Mouse (Mus musculus): ENCODE data around the gene Gm17662. TPM values are rescaled to one million over a fixed set of nuclear protein-coding genes. Genes with fewer than 3 reads are reported as not detected.

Gene Gm17662
- polyA plus RNA-seq, 1 experiment from 2014 or later = not detected

GRCm38 (mm10) chr4:104824381-104825077 is 32.6 kb upstream of the Gm17662 start:
- Histone ChIP-seq H3K27me3 (ENCODE audit: control insufficient read depth, insufficient read depth, low read length) (no peaks in the 10 kb centered on the region), H3K9me3 (replicated peaks; ENCODE audit: control insufficient read depth, low read length) (no peaks in the 10 kb centered on the region), H3K27ac (ENCODE audit: low read depth, low read length) (no peak overlapping the region), H3K9ac (ENCODE audit: low read depth, low read length) (no peak overlapping the region), H3K4me3 (ENCODE audit: low read depth, low read length) (no peak overlapping the region), H3K4me1 (ENCODE audit: control insufficient read depth, insufficient read depth, low read length) (no peaks in the 10 kb centered on the region), H3K36me3 (ENCODE audit: control insufficient read depth, insufficient read depth, low read length) (no peaks in the 10 kb centered on the region), H3K4me2 (no peak overlapping the region)
- WGBS (ENCODE audit: insufficient replicate concordance) = 75% methylated on average over 7 of the region's 7 CpGs
- no peak for ATAC-seq (replicated peaks; ENCODE audit: insufficient number of reproducible peaks, low FRiP score, low TSS enrichment)

- Histone ChIP-seq H3K27ac (ENCODE audit: low read depth, low read length) (no peak overlapping the region), H3K4me3 (ENCODE audit: low read depth, low read length) (no peak overlapping the region), H3K4me1 (ENCODE audit: control insufficient read depth, insufficient read depth, low read length) (no peaks in the 10 kb centered on the region), H3K27me3 (ENCODE audit: control insufficient read depth, insufficient read depth, low read length) (no peaks in the 10 kb centered on the region), H3K36me3 (ENCODE audit: control insufficient read depth, insufficient read depth, low read length) (no peaks in the 10 kb centered on the region), H3K4me2 (no peak overlapping the region), H3K9me3 (replicated peaks; ENCODE audit: control insufficient read depth, low read length) (no peaks in the 10 kb centered on the region), H3K9ac (ENCODE audit: low read depth, low read length) (no peak overlapping the region)
- 71% methylated on average over 5 of the region's 5 CpGs for WGBS (ENCODE audit: insufficient replicate concordance)
- no peak for ATAC-seq (replicated peaks; ENCODE audit: insufficient number of reproducible peaks, low FRiP score, low TSS enrichment)
These were observed 28.2 kb upstream of the Gm17662 start for GRCm38 (mm10) chr4:104828939-104829338.

- Histone ChIP-seq H3K9me3 (replicated peaks; ENCODE audit: control insufficient read depth, low read length) (no peaks in the 10 kb centered on the region), H3K4me2 (no peak overlapping the region), H3K4me1 (ENCODE audit: control insufficient read depth, insufficient read depth, low read length) (no peaks in the 10 kb centered on the region), H3K27me3 (ENCODE audit: control insufficient read depth, insufficient read depth, low read length) (no peaks in the 10 kb centered on the region), H3K36me3 (ENCODE audit: control insufficient read depth, insufficient read depth, low read length) (no peaks in the 10 kb centered on the region), H3K9ac (ENCODE audit: low read depth, low read length) (no peak overlapping the region), H3K4me3 (ENCODE audit: low read depth, low read length) (no peak overlapping the region), H3K27ac (ENCODE audit: low read depth, low read length) (no peak overlapping the region)
- no peak for ATAC-seq (replicated peaks; ENCODE audit: insufficient number of reproducible peaks, low FRiP score, low TSS enrichment)
- WGBS (ENCODE audit: insufficient replicate concordance) = 57% methylated on average over 5 of the region's 5 CpGs
These were observed 22.0 kb upstream of the Gm17662 start for GRCm38 (mm10) chr4:104835096-104835495.

- H3K9ac ChIP-seq (ENCODE audit: low read depth, low read length) = no peak overlapping the region
- no peak for ATAC-seq (replicated peaks; ENCODE audit: insufficient number of reproducible peaks, low FRiP score, low TSS enrichment)
- H3K9me3 ChIP-seq (replicated peaks; ENCODE audit: control insufficient read depth, low read length) = no peaks in the 10 kb centered on the region
- no peaks in the 10 kb centered on the region for H3K36me3 ChIP-seq (ENCODE audit: control insufficient read depth, insufficient read depth, low read length)
- WGBS (ENCODE audit: insufficient replicate concordance) = 76% methylated on average over 2 of the region's 2 CpGs
- no peaks in the 10 kb centered on the region for H3K4me1 ChIP-seq (ENCODE audit: control insufficient read depth, insufficient read depth, low read length)
- no peak overlapping the region for H3K27ac ChIP-seq (ENCODE audit: low read depth, low read length)
- H3K4me3 ChIP-seq (ENCODE audit: low read depth, low read length) = no peak overlapping the region
- no peaks in the 10 kb centered on the region for H3K27me3 ChIP-seq (ENCODE audit: control insufficient read depth, insufficient read depth, low read length)
- H3K4me2 ChIP-seq = no peak overlapping the region
These were observed 18.8 kb upstream of the Gm17662 start for GRCm38 (mm10) chr4:104838342-104838741.

GRCm38 (mm10) chr4:104842204-104842603 is 14.9 kb upstream of the Gm17662 start:
- Histone ChIP-seq H3K27me3 (ENCODE audit: control insufficient read depth, insufficient read depth, low read length) (no peaks in the 10 kb centered on the region), H3K27ac (ENCODE audit: low read depth, low read length) (no peak overlapping the region), H3K4me3 (ENCODE audit: low read depth, low read length) (no peak overlapping the region), H3K36me3 (ENCODE audit: control insufficient read depth, insufficient read depth, low read length) (no peaks in the 10 kb centered on the region), H3K4me1 (ENCODE audit: control insufficient read depth, insufficient read depth, low read length) (no peaks in the 10 kb centered on the region), H3K9ac (ENCODE audit: low read depth, low read length) (no peak overlapping the region), H3K4me2 (no peak overlapping the region), H3K9me3 (replicated peaks; ENCODE audit: control insufficient read depth, low read length) (no peaks in the 10 kb centered on the region)
- no peak for ATAC-seq (replicated peaks; ENCODE audit: insufficient number of reproducible peaks, low FRiP score, low TSS enrichment)
- WGBS (ENCODE audit: insufficient replicate concordance) = 91% methylated on average over 5 of the region's 5 CpGs

GRCm38 (mm10) chr4:104843546-104843945 is 13.6 kb upstream of the Gm17662 start:
- Histone ChIP-seq H3K27ac (ENCODE audit: low read depth, low read length) (no peak overlapping the region), H3K9ac (ENCODE audit: low read depth, low read length) (no peak overlapping the region), H3K4me3 (ENCODE audit: low read depth, low read length) (no peak overlapping the region), H3K27me3 (ENCODE audit: control insufficient read depth, insufficient read depth, low read length) (no peaks in the 10 kb centered on the region), H3K36me3 (ENCODE audit: control insufficient read depth, insufficient read depth, low read length) (no peaks in the 10 kb centered on the region), H3K4me1 (ENCODE audit: control insufficient read depth, insufficient read depth, low read length) (no peaks in the 10 kb centered on the region), H3K9me3 (replicated peaks; ENCODE audit: control insufficient read depth, low read length) (no peaks in the 10 kb centered on the region), H3K4me2 (no peak overlapping the region)
- WGBS (ENCODE audit: insufficient replicate concordance) = 76% methylated on average over 4 of the region's 4 CpGs
- no peak for ATAC-seq (replicated peaks; ENCODE audit: insufficient number of reproducible peaks, low FRiP score, low TSS enrichment)

- no peak for ATAC-seq (replicated peaks; ENCODE audit: insufficient number of reproducible peaks, low FRiP score, low TSS enrichment)
- WGBS (ENCODE audit: insufficient replicate concordance) = 80% methylated on average over 2 of the region's 2 CpGs
- H3K9ac ChIP-seq (ENCODE audit: low read depth, low read length) = no peak overlapping the region
These were observed 1.9 kb upstream of the Gm17662 start for GRCm38 (mm10) chr4:104855216-104855615.

GRCm38 (mm10) chr4:104857823-104858222 is 694 bp downstream of the Gm17662 start:
- Histone ChIP-seq H3K9me3 (replicated peaks; ENCODE audit: control insufficient read depth, low read length) (no peaks in the 10 kb centered on the region), H3K4me1 (ENCODE audit: control insufficient read depth, insufficient read depth, low read length) (no peaks in the 10 kb centered on the region), H3K4me2 (no peak overlapping the region), H3K9ac (ENCODE audit: low read depth, low read length) (no peak overlapping the region), H3K36me3 (ENCODE audit: control insufficient read depth, insufficient read depth, low read length) (no peaks in the 10 kb centered on the region), H3K27me3 (ENCODE audit: control insufficient read depth, insufficient read depth, low read length) (no peaks in the 10 kb centered on the region), H3K4me3 (ENCODE audit: low read depth, low read length) (no peak overlapping the region), H3K27ac (ENCODE audit: low read depth, low read length) (no peak overlapping the region)
- no peak for ATAC-seq (replicated peaks; ENCODE audit: insufficient number of reproducible peaks, low FRiP score, low TSS enrichment)
- WGBS (ENCODE audit: insufficient replicate concordance) = 65% methylated on average over 4 of the region's 4 CpGs

More at GRCm38 (mm10) chr4:104855216-104855615, 1.9 kb upstream of the Gm17662 start:
- H3K4me2 ChIP-seq = no peak overlapping the region
- no peak overlapping the region for H3K27ac ChIP-seq (ENCODE audit: low read depth, low read length)
- no peaks in the 10 kb centered on the region for H3K9me3 ChIP-seq (replicated peaks; ENCODE audit: control insufficient read depth, low read length)
- H3K4me3 ChIP-seq (ENCODE audit: low read depth, low read length) = no peak overlapping the region
- no peaks in the 10 kb centered on the region for H3K27me3 ChIP-seq (ENCODE audit: control insufficient read depth, insufficient read depth, low read length)
- H3K36me3 ChIP-seq (ENCODE audit: control insufficient read depth, insufficient read depth, low read length) = no peaks in the 10 kb centered on the region
- H3K4me1 ChIP-seq (ENCODE audit: control insufficient read depth, insufficient read depth, low read length) = no peaks in the 10 kb centered on the region

- no peaks in the 10 kb centered on the region for H3K4me1 ChIP-seq (ENCODE audit: control insufficient read depth, insufficient read depth, low read length)
- no peak overlapping the region for H3K27ac ChIP-seq (ENCODE audit: low read depth, low read length)
- no peak overlapping the region for H3K4me2 ChIP-seq
- 77% methylated on average over 8 of the region's 8 CpGs for WGBS (ENCODE audit: insufficient replicate concordance)
- no peak for ATAC-seq (replicated peaks; ENCODE audit: insufficient number of reproducible peaks, low FRiP score, low TSS enrichment)
- H3K4me3 ChIP-seq (ENCODE audit: low read depth, low read length) = no peak overlapping the region
- no peaks in the 10 kb centered on the region for H3K27me3 ChIP-seq (ENCODE audit: control insufficient read depth, insufficient read depth, low read length)
- H3K9me3 ChIP-seq (replicated peaks; ENCODE audit: control insufficient read depth, low read length) = no peaks in the 10 kb centered on the region
- no peaks in the 10 kb centered on the region for H3K36me3 ChIP-seq (ENCODE audit: control insufficient read depth, insufficient read depth, low read length)
- no peak overlapping the region for H3K9ac ChIP-seq (ENCODE audit: low read depth, low read length)
These were observed 4.1 kb downstream of the Gm17662 start for GRCm38 (mm10) chr4:104861241-104861640.

All from heart, embryonic 11.5 days (tissue).